Mouse (Mus musculus) kidney, postnatal 14 days (tissue): ENCODE data around the gene Retn.

ENCODE experiments used
- DNase-seq: peaks from one replicate; pipeline ENCODE4 v3.0.0; 2022; ENCODE audit warnings: mixed read lengths

Retn gene

GRCm38 (mm10) chr8:3655526-3655925 is at the start of gene Retn:
TSS of gene Retn (plus strand) at chr8:3655770.
- no peak for DNase-seq

GRCm38 (mm10) chr8:3606593-3606992 is 49.0 kb upstream of the Retn start:
- peak; percentile 48 for DNase-seq

- DNase-seq: no peak
Observed at GRCm38 (mm10) chr8:3607822-3608221, 47.7 kb upstream of the Retn start.

- DNase-seq: peak; percentile 52
Observed at GRCm38 (mm10) chr8:3609046-3609815, 46.3 kb upstream of the Retn start.

- peak; percentile 71 for DNase-seq
Observed at GRCm38 (mm10) chr8:3609816-3610150, 45.8 kb upstream of the Retn start.

- DNase-seq: peak; percentile 99
Observed at GRCm38 (mm10) chr8:3621199-3621970, 34.2 kb upstream of the Retn start, which contains the start of the genes Xab2 and Pet100. TSS of gene Xab2 (minus strand) at chr8:3621316. TSS of gene Pet100 (plus strand) at chr8:3621548.

GRCm38 (mm10) chr8:3622119-3622518 is 33.5 kb upstream of the Retn start:
- DNase-seq: no peak

GRCm38 (mm10) chr8:3625445-3625844 is 30.1 kb upstream of the Retn start, which contains the start of gene Pcp2:
TSS of gene Pcp2 (minus strand) at chr8:3625545.
- DNase-seq: no peak

- DNase-seq: no peak
Observed at GRCm38 (mm10) chr8:3626971-3627370, 28.6 kb upstream of the Retn start.

GRCm38 (mm10) chr8:3628014-3628413 is 27.6 kb upstream of the Retn start:
- peak; percentile 52 for DNase-seq

- peak; percentile 90 for DNase-seq
Observed at GRCm38 (mm10) chr8:3630647-3631477, 24.7 kb upstream of the Retn start, which contains the start of gene Stxbp2. TSS of gene Stxbp2 (plus strand) at chr8:3630955.

- DNase-seq: peak; percentile 36
Observed at GRCm38 (mm10) chr8:3631478-3631875, 24.1 kb upstream of the Retn start.

GRCm38 (mm10) chr8:3645804-3646203 is 9.8 kb upstream of the Retn start:
- DNase-seq: peak; percentile 57

GRCm38 (mm10) chr8:3646824-3647531 is 8.6 kb upstream of the Retn start:
- DNase-seq: no peak

- DNase-seq: no peak
Observed at GRCm38 (mm10) chr8:3647561-3647960, 8.0 kb upstream of the Retn start.

GRCm38 (mm10) chr8:3648268-3648667 is 7.3 kb upstream of the Retn start:
- DNase-seq: no peak

GRCm38 (mm10) chr8:3648990-3649389 is 6.6 kb upstream of the Retn start:
- DNase-seq: no peak

GRCm38 (mm10) chr8:3652845-3653244 is 2.7 kb upstream of the Retn start:
- no peak for DNase-seq

GRCm38 (mm10) chr8:3654726-3655508 is 653 bp upstream of the Retn start:
- no peak for DNase-seq

GRCm38 (mm10) chr8:3656725-3657381 is 1.3 kb downstream of the Retn start:
- no peak for DNase-seq

GRCm38 (mm10) chr8:3660889-3661288 is 5.3 kb downstream of the Retn start:
- DNase-seq: no peak
